7 mouse cellular contexts compared by ENCODE assay signal in genomic region chr9:86570261-86570890, GRCm38 (mm10). TPM values are rescaled to one million over a fixed set of nuclear protein-coding genes. Genes with fewer than 3 reads are reported as not detected.
DNase-seq lines count a peak whose midpoint lies in the region; ATAC-seq and TF ChIP-seq lines count a peak whose summit lies in the region.

No protein-coding gene starts in this region.

- WGBS in intestine, embryonic 16.5 days: 74% methylated on average over 10 of the region's 10 CpGs
- 64% methylated on average over 10 of the region's 10 CpGs for WGBS in liver, embryonic 16.5 days (ENCODE audit: insufficient replicate concordance)

- H3K36me3 ChIP-seq in ES-Bruce4 (ENCODE audit: control insufficient read depth, insufficient read depth, low read length, poor library complexity, severe bottlenecking): peaks cover 17% of the 10 kb centered on the region
- H3K36me3 ChIP-seq in intestine, embryonic 16.5 days (ENCODE audit: control insufficient read depth, insufficient read depth, low read length): no peaks in the 10 kb centered on the region; the same call in 1 of the 2 replicates
- H3K36me3 ChIP-seq in liver, embryonic 16.5 days (ENCODE audit: control insufficient read depth, insufficient read depth): no peaks in the 10 kb centered on the region

- H3K9me3 ChIP-seq in ES-Bruce4 (replicated peaks; ENCODE audit: control insufficient read depth, insufficient read depth, low read length, poor library complexity, severe bottlenecking): no peaks in the 10 kb centered on the region
- no peaks in the 10 kb centered on the region for H3K9me3 ChIP-seq in intestine, embryonic 16.5 days (ENCODE audit: control insufficient read depth, low read length)
- H3K9me3 ChIP-seq in liver, embryonic 16.5 days (replicated peaks; ENCODE audit: control insufficient read depth, low read length): no peaks in the 10 kb centered on the region

- TF ChIP-seq CTCF in ES-Bruce4 (IDR thresholded peaks at IDR 0.05; ENCODE audit: low read depth, low read length): no peak

- no peak for ATAC-seq in intestine, embryonic 16.5 days
- ATAC-seq in liver, embryonic 16.5 days (ENCODE audit: low read depth): no peak
- no peak for ATAC-seq in granulocyte monocyte progenitor cell, adult 5-6 weeks (replicated peaks; ENCODE audit: poor library complexity, severe bottlenecking)

- no peak for TF ChIP-seq POLR2A in ES-Bruce4 (IDR thresholded peaks at IDR 0.05; ENCODE audit: insufficient read depth, low read length)

- no peak for DNase-seq in B cell, adult 2 months
- DNase-seq in right cerebral cortex, postnatal 4 days: no peak

- H3K9ac ChIP-seq in ES-Bruce4 (ENCODE audit: low read depth, poor library complexity, severe bottlenecking): peak overlapping the region; percentile 63
- 0 out of 2 replicates have a peak overlapping the region, but pooled peaks have one; percentile 83 for H3K9ac ChIP-seq in intestine, embryonic 16.5 days (ENCODE audit: low read depth, low read length)
- no peak overlapping the region for H3K9ac ChIP-seq in liver, embryonic 16.5 days (ENCODE audit: low read depth, low read length)

- no peaks in the 10 kb centered on the region for H3K27me3 ChIP-seq in ES-Bruce4 (ENCODE audit: control insufficient read depth, insufficient read depth, low read length, poor library complexity, severe bottlenecking)
- H3K27me3 ChIP-seq in intestine, embryonic 16.5 days (replicated peaks; ENCODE audit: control insufficient read depth, insufficient read depth, low read length): no peaks in the 10 kb centered on the region
- H3K27me3 ChIP-seq in liver, embryonic 16.5 days (ENCODE audit: control insufficient read depth, insufficient read depth, low read depth, low read length): no peaks in the 10 kb centered on the region

- H3K27ac ChIP-seq in ES-Bruce4 (ENCODE audit: insufficient read depth, low read length): no peak overlapping the region
- no peak overlapping the region for H3K27ac ChIP-seq in brown adipose tissue, adult 24 weeks (replicated peaks; ENCODE audit: low read depth, low read length)
- H3K27ac ChIP-seq in intestine, embryonic 16.5 days (ENCODE audit: low read length): 0 out of 2 replicates have a peak overlapping the region, but pooled peaks have one; percentile 7
- no peak overlapping the region for H3K27ac ChIP-seq in liver, embryonic 16.5 days (ENCODE audit: low read length)

- peak overlapping the region; percentile 68; the same call in 1 of the 2 replicates for H3K4me3 ChIP-seq in ES-Bruce4 (ENCODE audit: low read depth, low read length)
- peak overlapping the region; percentile 42 for H3K4me3 ChIP-seq in brown adipose tissue, adult 24 weeks (ENCODE audit: insufficient read depth, low read depth, low read length)
- peak overlapping the region; percentile 84 for H3K4me3 ChIP-seq in intestine, embryonic 16.5 days (ENCODE audit: low read length)
- peak overlapping the region; percentile 79 for H3K4me3 ChIP-seq in liver, embryonic 16.5 days (ENCODE audit: low read depth, low read length)

- TF ChIP-seq EP300 in ES-Bruce4 (IDR thresholded peaks at IDR 0.05; ENCODE audit: insufficient read depth, low read depth, low read length): no peak

- H3K4me2 ChIP-seq in intestine, embryonic 16.5 days (ENCODE audit: low read depth, low read length): peak overlapping the region; percentile 55
- peak overlapping the region; percentile 100 for H3K4me2 ChIP-seq in liver, embryonic 16.5 days (ENCODE audit: low read depth, low read length)

- no peaks in the 10 kb centered on the region for H3K4me1 ChIP-seq in ES-Bruce4 (ENCODE audit: control insufficient read depth, insufficient read depth, low read length)
- H3K4me1 ChIP-seq in brown adipose tissue, adult 24 weeks (ENCODE audit: control insufficient read depth, insufficient read depth, insufficient read length, low read length): no peaks in the 10 kb centered on the region
- peaks cover 24% of the 10 kb centered on the region for H3K4me1 ChIP-seq in intestine, embryonic 16.5 days (ENCODE audit: control insufficient read depth, insufficient read depth, low read length)
- H3K4me1 ChIP-seq in liver, embryonic 16.5 days (ENCODE audit: control insufficient read depth, low read depth, low read length): peaks cover 11% of the 10 kb centered on the region

RNA-seq across cellular contexts. Expression of gene Pgm3, which starts 1.3 kb away (rescaled TPM):
- 28.1 and 34.3 TPM in 2 replicates for polyA plus RNA-seq in ES-Bruce4 (2011; ENCODE audit: insufficient read depth, insufficient read length, low read depth, missing spikeins)
- 2.3 and 5.9 TPM in 2 replicates for polyA plus RNA-seq in brown adipose tissue, adult 24 weeks (2012; ENCODE audit: insufficient read depth, insufficient read length, missing spikeins)
- polyA plus RNA-seq in intestine, embryonic 16.5 days (2015; fragmentation: Nextera tagmentation; extraction: Ambion mirVana): 49.1 and 50.6 TPM in 2 replicates
- 18.9 and 19.5 TPM in 2 replicates for polyA plus RNA-seq in liver, embryonic 16.5 days (2015; fragmentation: Nextera tagmentation; extraction: Ambion mirVana)
- total RNA-seq in granulocyte monocyte progenitor cell, adult 5-6 weeks (2014; fragmentation: Nextera tagmentation): 21.7 and 34.2 TPM in 2 replicates
- 31.7 and 32.0 TPM in 2 replicates for total RNA-seq in granulocyte monocyte progenitor cell, adult 5-6 weeks (2017)

RNA-seq across cellular contexts. Expression of gene Rwdd2a, which starts 1.4 kb away (rescaled TPM):
- polyA plus RNA-seq in ES-Bruce4 (2011; ENCODE audit: insufficient read depth, insufficient read length, low read depth, missing spikeins): 6.9 and 7.4 TPM in 2 replicates
- polyA plus RNA-seq in brown adipose tissue, adult 24 weeks (2012; ENCODE audit: insufficient read depth, insufficient read length, missing spikeins): not detected in 2 replicates
- 2.9 and 3.0 TPM in 2 replicates for polyA plus RNA-seq in intestine, embryonic 16.5 days (2015; fragmentation: Nextera tagmentation; extraction: Ambion mirVana)
- polyA plus RNA-seq in liver, embryonic 16.5 days (2015; fragmentation: Nextera tagmentation; extraction: Ambion mirVana): 0.96 and 0.97 TPM in 2 replicates
- 5.4 and 6.9 TPM in 2 replicates for total RNA-seq in granulocyte monocyte progenitor cell, adult 5-6 weeks (2014; fragmentation: Nextera tagmentation)
- 4.5 and 5.4 TPM in 2 replicates for total RNA-seq in granulocyte monocyte progenitor cell, adult 5-6 weeks (2017)
